Mouse (Mus musculus): ENCODE measurements at regions not wholly inside any gene's neighbourhood (a gene's known extent, or its start where the extent isn't known, plus 50 kb on each side); places are given as distances from the start of the nearest gene placed in this dataset.

- no peaks in the 10 kb centered on the region for H3K36me3 ChIP-seq (ENCODE audit: control insufficient read depth, insufficient read depth)
- H3K4me3 ChIP-seq: no peak overlapping the region
- no peaks in the 10 kb centered on the region for H3K79me2 ChIP-seq (ENCODE audit: control insufficient read depth, insufficient read depth)
- H3K27me3 ChIP-seq (ENCODE audit: control insufficient read depth, insufficient read depth, insufficient read length): no peaks in the 10 kb centered on the region
- no peak overlapping the region for H3ac ChIP-seq (ENCODE audit: control insufficient read depth, insufficient read length)
- no peak overlapping the region for H3K4me2 ChIP-seq (ENCODE audit: low read depth)
- TF ChIP-seq TCF3 (IDR thresholded peaks at IDR 0.05; ENCODE audit: insufficient read length, low read depth) (no peak), POLR2A (IDR thresholded peaks at IDR 0.05; ENCODE audit: insufficient read length, low read depth) (no peak), MYOD1 (IDR thresholded peaks at IDR 0.05; ENCODE audit: control insufficient read depth in 1 of 3, insufficient read length in 2 of 3, low read depth in 2 of 3) (peak in 1 of 3 experiments; percentile 75), MAX (IDR thresholded peaks at IDR 0.05; ENCODE audit: low read depth) (no peak), POLR2AphosphoS2 (IDR thresholded peaks at IDR 0.05; ENCODE audit: insufficient read length, low read depth) (no peak), CEBPB (IDR thresholded peaks at IDR 0.05; ENCODE audit: insufficient read depth, poor library complexity, severe bottlenecking) (no peak), USF1 (IDR thresholded peaks at IDR 0.05; ENCODE audit: low read depth) (no peak)
These were observed 151.8 kb upstream of the Masp1 start for GRCm38 (mm10) chr16:23672375-23672774.

GRCm38 (mm10) chr16:23670161-23670560 is 149.5 kb upstream of the Masp1 start:
- H3ac ChIP-seq (ENCODE audit: control insufficient read depth, insufficient read length): no peak overlapping the region
- TF ChIP-seq REST (IDR thresholded peaks at IDR 0.05; ENCODE audit: insufficient read depth, insufficient read length) (no peak), USF1 (IDR thresholded peaks at IDR 0.05; ENCODE audit: low read depth) (no peak), POLR2A (IDR thresholded peaks at IDR 0.05; ENCODE audit: insufficient read length, low read depth) (no peak), MAX (IDR thresholded peaks at IDR 0.05; ENCODE audit: low read depth) (no peak), SRF (IDR thresholded peaks at IDR 0.05; ENCODE audit: control insufficient read depth, insufficient read length, low read depth) (no peak), E2F4 (IDR thresholded peaks at IDR 0.05; ENCODE audit: insufficient read depth) (no peak), POLR2AphosphoS2 (IDR thresholded peaks at IDR 0.05; ENCODE audit: insufficient read length, low read depth) (no peak), CEBPB (IDR thresholded peaks at IDR 0.05; ENCODE audit: insufficient read depth, poor library complexity, severe bottlenecking) (no peak), MYOD1 (IDR thresholded peaks at IDR 0.05; ENCODE audit: control insufficient read depth in 1 of 3, insufficient read length in 2 of 3, low read depth in 2 of 3) (no peak), MYOG (IDR thresholded peaks at IDR 0.05; ENCODE audit: control insufficient read depth in 1 of 3, insufficient read depth in 1 of 3, insufficient read length in 2 of 3, low read depth in 2 of 3) (no peak), TCF3 (IDR thresholded peaks at IDR 0.05; ENCODE audit: insufficient read length, low read depth) (no peak), TCF12 (IDR thresholded peaks at IDR 0.05; ENCODE audit: insufficient read depth, poor library complexity, severe bottlenecking) (no peak)
- no peak overlapping the region for H3K4me2 ChIP-seq (ENCODE audit: low read depth)
- no peaks in the 10 kb centered on the region for H3K79me2 ChIP-seq (ENCODE audit: control insufficient read depth, insufficient read depth)
- H3K4me3 ChIP-seq: no peak overlapping the region
- H3K36me3 ChIP-seq (ENCODE audit: control insufficient read depth, insufficient read depth): no peaks in the 10 kb centered on the region
- no peaks in the 10 kb centered on the region for H3K27me3 ChIP-seq (ENCODE audit: control insufficient read depth, insufficient read depth, insufficient read length)

- TF ChIP-seq E2F4 (IDR thresholded peaks at IDR 0.05; ENCODE audit: insufficient read depth) (no peak), USF1 (IDR thresholded peaks at IDR 0.05; ENCODE audit: low read depth) (no peak), MAX (IDR thresholded peaks at IDR 0.05; ENCODE audit: low read depth) (no peak), SRF (IDR thresholded peaks at IDR 0.05; ENCODE audit: control insufficient read depth, insufficient read length, low read depth) (no peak), CEBPB (IDR thresholded peaks at IDR 0.05; ENCODE audit: insufficient read depth, poor library complexity, severe bottlenecking) (no peak), POLR2AphosphoS2 (IDR thresholded peaks at IDR 0.05; ENCODE audit: insufficient read length, low read depth) (no peak), POLR2A (IDR thresholded peaks at IDR 0.05; ENCODE audit: insufficient read length, low read depth) (no peak), MYOD1 (IDR thresholded peaks at IDR 0.05; ENCODE audit: control insufficient read depth in 1 of 3, insufficient read length in 2 of 3, low read depth in 2 of 3) (no peak), MYOG (IDR thresholded peaks at IDR 0.05; ENCODE audit: control insufficient read depth in 1 of 3, insufficient read depth in 1 of 3, insufficient read length in 2 of 3, low read depth in 2 of 3) (no peak), REST (IDR thresholded peaks at IDR 0.05; ENCODE audit: insufficient read depth, insufficient read length) (no peak), TCF3 (IDR thresholded peaks at IDR 0.05; ENCODE audit: insufficient read length, low read depth) (no peak), TCF12 (IDR thresholded peaks at IDR 0.05; ENCODE audit: insufficient read depth, poor library complexity, severe bottlenecking) (no peak)
- no peak overlapping the region for H3K4me3 ChIP-seq
- H3K27me3 ChIP-seq (ENCODE audit: control insufficient read depth, insufficient read depth, insufficient read length): no peaks in the 10 kb centered on the region
- H3K4me2 ChIP-seq (ENCODE audit: low read depth): no peak overlapping the region
- no peaks in the 10 kb centered on the region for H3K79me2 ChIP-seq (ENCODE audit: control insufficient read depth, insufficient read depth)
- H3K36me3 ChIP-seq (ENCODE audit: control insufficient read depth, insufficient read depth): no peaks in the 10 kb centered on the region
- H3ac ChIP-seq (ENCODE audit: control insufficient read depth, insufficient read length): no peak overlapping the region
These were observed 149.0 kb upstream of the Masp1 start for GRCm38 (mm10) chr16:23669651-23670050.
